Mouse (Mus musculus) brain, adult 2 months (tissue): ENCODE measurements around the gene Cnksr3.

Experiments used
- DNase-seq: peaks from one replicate; pipeline ENCODE4 v3.0.0; 2011; ENCODE audit warnings: low read depth, low spot score

Gene Cnksr3

GRCm38 (mm10) chr10:7196668-7197400 is 15.2 kb downstream of the Cnksr3 start:
- no peak for DNase-seq

- DNase-seq = no peak
These were observed 16.1 kb downstream of the Cnksr3 start for GRCm38 (mm10) chr10:7195927-7196326.

- DNase-seq = no peak
These were observed 20.2 kb downstream of the Cnksr3 start for GRCm38 (mm10) chr10:7191721-7192413.

- DNase-seq = no peak
These were observed 22.8 kb downstream of the Cnksr3 start for GRCm38 (mm10) chr10:7189194-7189593.

DNA sequence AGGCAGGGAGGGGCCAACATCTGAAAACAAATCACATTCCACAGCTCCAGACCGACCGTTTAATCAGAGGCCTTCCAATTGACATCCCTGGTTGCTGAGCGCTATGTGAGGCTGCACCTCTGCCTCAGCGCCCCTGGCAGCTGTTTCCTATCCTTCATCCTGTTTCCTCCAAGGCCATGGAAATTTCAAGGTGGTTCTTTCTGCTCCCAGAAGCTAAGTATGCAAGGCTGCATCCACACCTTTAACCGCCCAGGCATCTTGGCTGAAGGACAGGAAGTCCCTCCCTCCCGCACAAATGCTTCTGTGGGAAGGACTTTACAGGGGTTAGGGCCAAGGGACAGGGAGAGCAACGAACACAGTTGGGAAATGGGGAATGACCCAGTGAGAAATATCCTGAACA is 24.2 kb downstream of the Cnksr3 start:
- DNase-seq = no peak

DNA sequence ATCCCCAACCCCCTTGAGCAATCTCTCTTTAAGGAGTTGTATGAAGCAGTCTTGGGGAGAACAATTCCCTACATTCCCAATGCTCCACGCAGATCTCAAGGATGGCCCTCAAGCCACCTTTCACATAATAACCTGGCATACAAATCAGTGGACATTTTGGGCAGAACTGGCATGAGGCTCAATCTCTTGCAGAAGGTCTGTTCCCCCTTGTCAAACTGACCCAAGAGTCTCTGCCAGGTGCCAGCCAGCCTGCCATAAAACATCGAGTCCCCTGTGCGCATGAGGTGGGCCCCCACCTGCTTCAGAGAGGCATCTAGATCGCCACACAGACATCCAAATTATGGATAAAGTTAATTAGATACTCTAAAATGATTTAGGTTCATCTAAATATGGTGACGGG is 25.0 kb downstream of the Cnksr3 start:
- peak; percentile 67 for DNase-seq

DNA sequence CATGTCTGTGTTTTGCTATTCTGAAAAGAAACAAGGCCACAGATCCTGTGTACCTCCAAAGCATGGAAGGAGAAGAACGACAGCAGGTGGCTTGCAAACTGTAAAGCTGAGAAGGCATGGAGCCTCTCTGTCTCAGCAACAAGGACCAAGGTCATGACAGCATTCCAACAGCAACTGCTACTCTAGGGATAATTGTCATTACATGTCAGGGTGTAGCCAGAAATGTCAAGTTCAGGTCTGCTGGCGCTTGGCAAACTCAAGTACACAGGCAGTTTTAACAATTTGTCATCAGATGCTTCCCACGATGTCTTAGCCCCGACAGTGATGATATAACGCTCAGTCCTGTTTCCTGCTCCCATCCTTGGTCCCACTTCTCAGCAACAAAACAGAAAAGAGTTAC is 26.0 kb downstream of the Cnksr3 start:
- DNase-seq = no peak

DNA sequence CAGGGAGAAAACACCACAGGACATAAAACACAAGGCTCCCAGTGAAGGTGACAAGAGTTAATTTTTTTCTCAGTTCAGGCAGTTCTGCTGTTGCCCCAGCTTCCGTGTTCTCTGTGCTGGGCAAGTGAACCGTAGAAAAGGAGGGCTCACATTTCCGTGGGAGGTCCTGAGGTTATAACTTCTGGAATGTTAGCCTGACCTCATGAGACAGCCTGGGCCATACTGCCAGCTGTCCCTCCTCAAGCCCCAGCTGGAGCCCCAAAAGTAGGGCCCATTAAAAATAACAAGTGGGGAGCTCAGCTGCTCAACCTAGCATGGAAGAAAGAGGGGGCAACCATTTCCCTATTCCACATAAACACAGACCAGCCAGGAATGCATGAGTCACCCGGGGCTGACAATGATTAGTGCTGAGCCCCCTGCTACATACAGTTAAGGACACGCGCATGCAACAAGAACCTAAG is 28.8 kb downstream of the Cnksr3 start:
- no peak for DNase-seq

GRCm38 (mm10) chr10:7182555-7183170 is 29.4 kb downstream of the Cnksr3 start:
- DNase-seq = peak; percentile 84

DNA sequence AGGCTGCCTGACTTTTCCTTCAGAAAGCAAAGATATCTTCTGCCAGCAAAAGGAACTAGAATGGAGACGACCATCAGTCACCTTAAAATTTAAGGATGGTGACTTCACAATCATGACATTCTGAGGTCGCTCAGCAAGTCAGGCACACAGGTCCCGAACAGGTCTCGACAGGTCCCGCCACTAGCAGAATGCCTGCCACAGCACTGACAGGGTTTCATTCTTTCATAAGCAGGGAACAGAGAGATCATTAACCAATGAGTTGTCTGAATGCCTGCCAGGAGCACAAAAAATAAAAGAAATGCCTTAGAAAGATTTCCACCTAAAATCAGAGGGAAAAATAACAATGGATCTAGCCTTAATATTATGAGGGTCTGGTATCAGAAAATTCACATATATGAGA is 31.7 kb downstream of the Cnksr3 start:
- DNase-seq = no peak

- no peak for DNase-seq
These were observed 33.5 kb downstream of the Cnksr3 start for GRCm38 (mm10) chr10:7178571-7178970.

DNA sequence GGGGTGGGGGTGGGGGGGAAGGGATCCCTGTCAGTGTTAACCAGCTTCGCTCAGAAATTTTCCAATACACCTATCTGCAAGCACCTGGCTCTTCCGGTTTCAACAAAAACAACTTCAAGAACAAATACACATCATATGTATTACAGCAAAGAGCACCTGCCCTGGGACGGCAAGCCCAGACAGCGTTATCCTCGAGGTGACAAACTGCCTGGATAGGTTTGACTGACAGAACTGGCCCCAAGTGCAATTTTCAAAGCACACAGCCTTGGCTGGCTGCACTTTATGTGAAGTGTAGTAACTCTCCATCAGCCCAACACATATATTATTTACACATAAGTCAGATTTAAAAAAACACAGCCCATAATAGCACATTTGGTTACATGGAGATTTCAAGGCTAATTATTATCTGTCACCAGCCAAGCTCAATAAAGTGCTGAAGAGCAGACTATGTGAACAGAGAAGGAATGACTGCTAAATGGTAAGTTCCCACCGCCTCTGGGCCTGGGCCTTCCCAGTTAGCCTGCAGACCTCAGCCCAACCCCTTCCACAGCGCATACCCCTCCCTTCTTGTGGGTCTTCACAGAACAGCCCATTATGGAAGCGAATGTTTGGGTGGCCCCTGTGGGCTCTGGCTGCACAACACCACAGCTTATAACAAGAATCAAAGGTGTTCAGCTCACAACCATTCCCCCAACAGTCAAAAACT is 35.7 kb downstream of the Cnksr3 start:
- DNase-seq = no peak

DNA sequence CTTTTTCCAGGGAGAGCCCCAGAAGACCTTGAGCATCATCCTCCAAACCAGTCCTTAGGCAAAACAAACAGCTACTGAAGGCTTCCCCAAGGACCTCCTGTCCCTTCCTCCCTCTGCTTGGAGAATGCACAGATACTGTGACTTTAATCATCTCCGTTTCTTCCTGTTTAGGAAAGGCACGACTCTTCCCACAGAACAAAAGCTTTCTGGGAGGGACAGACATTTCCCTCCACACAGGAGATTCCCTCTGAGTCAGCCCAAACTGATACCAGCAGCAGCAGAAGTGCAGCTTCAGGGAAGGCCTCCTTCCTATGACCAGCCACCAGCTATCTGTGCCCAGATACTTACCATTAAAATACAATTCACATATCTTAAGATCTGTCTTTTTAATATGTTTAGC is 37.6 kb downstream of the Cnksr3 start:
- peak; percentile 38 for DNase-seq

DNA sequence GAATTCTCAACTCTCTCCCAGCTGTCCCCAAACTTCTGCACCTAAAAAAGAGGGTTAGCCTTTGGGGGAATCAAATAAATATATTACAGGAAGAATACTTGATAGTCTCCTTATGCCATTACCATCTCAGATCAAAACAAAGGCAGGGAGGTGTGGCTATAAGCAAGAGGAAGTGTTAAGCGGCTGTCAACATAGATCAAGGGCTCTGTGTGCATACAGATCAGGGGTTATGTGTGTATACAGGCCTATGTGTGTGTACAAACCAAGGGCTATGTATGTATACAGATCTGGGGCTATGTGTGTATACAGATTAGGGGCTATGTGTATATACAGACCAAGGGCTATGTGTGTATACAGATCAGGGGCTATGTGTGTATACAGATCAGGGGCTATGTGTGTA is 38.9 kb downstream of the Cnksr3 start:
- no peak for DNase-seq

GRCm38 (mm10) chr10:7170434-7170833 is 41.6 kb downstream of the Cnksr3 start:
- DNase-seq = no peak

GRCm38 (mm10) chr10:7163031-7163430 is 49.0 kb downstream of the Cnksr3 start:
- DNase-seq = no peak

GRCm38 (mm10) chr10:7159061-7159511 is 53.0 kb downstream of the Cnksr3 start:
- peak; percentile 72 for DNase-seq

GRCm38 (mm10) chr10:7158285-7159060 is 53.6 kb downstream of the Cnksr3 start:
- DNase-seq = peak; percentile 58

GRCm38 (mm10) chr10:7154877-7155276 is 57.2 kb downstream of the Cnksr3 start:
- DNase-seq = peak; percentile 54

GRCm38 (mm10) chr10:7152926-7153325 is 59.1 kb downstream of the Cnksr3 start:
- no peak for DNase-seq
